Comparison of ENCODE assay signal across 8 mouse cellular contexts in genomic region chr19:45746153-45747020, GRCm38 (mm10). TPM values are rescaled to one million over a fixed set of nuclear protein-coding genes. Genes with fewer than 3 reads are reported as not detected.
DNase-seq lines count a peak whose midpoint lies in the region; ATAC-seq lines count a peak whose summit lies in the region.

No protein-coding gene starts in this region.

- H3K4me1 ChIP-seq in hindbrain, embryonic 10.5 days (replicated peaks) = peaks cover 64% of the 10 kb centered on the region
- H3K4me1 ChIP-seq in hindbrain, embryonic 13.5 days (replicated peaks) = peaks cover 46% of the 10 kb centered on the region

- H3K36me3 ChIP-seq in hindbrain, embryonic 10.5 days = peaks cover 9% of the 10 kb centered on the region
- peaks cover under 1% of the 10 kb centered on the region for H3K36me3 ChIP-seq in hindbrain, embryonic 13.5 days

- ATAC-seq in hindbrain, embryonic 13.5 days (ENCODE audit: low FRiP score) = no peak

- no peak overlapping the region for H3K4me2 ChIP-seq in hindbrain, embryonic 13.5 days

- no peaks in the 10 kb centered on the region for H3K9me3 ChIP-seq in hindbrain, embryonic 10.5 days
- H3K9me3 ChIP-seq in hindbrain, embryonic 13.5 days = no peaks in the 10 kb centered on the region

- peak overlapping the region; percentile 26 for H3K4me3 ChIP-seq in hindbrain, embryonic 10.5 days
- no peak overlapping the region for H3K4me3 ChIP-seq in hindbrain, embryonic 13.5 days

- no peak overlapping the region for H3K9ac ChIP-seq in hindbrain, embryonic 13.5 days

- DNase-seq in hindbrain, embryonic 10.5 days (ENCODE audit: low spot score) = peak; percentile 76
- DNase-seq in cerebellum, adult 8-10 months = peak; percentile 74
- peak; percentile 79 for DNase-seq in gastrocnemius, adult 18-20 months (ENCODE audit: low spot score)
- peak; percentile 79 for DNase-seq in hindlimb bud, embryonic 11.5 days (ENCODE audit: extremely low spot score, low read depth, low spot score)
- peak; percentile 51 for DNase-seq in left cerebral cortex, adult 11 months (ENCODE audit: low spot score)
- peak; percentile 72 for DNase-seq in lung, postnatal 25 days (ENCODE audit: low spot score)
- peak; percentile 57 to 72 for DNase-seq in spleen, adult 18-20 months

- no peak overlapping the region for H3K27ac ChIP-seq in hindbrain, embryonic 10.5 days
- no peak overlapping the region for H3K27ac ChIP-seq in hindbrain, embryonic 13.5 days

- 7% methylated on average over 29 of the region's 29 CpGs for WGBS in hindbrain, embryonic 10.5 days
- WGBS in hindbrain, embryonic 13.5 days = 7% methylated on average over 29 of the region's 29 CpGs

- H3K27me3 ChIP-seq in hindbrain, embryonic 10.5 days (ENCODE audit: insufficient read depth, poor library complexity, severe bottlenecking) = peaks cover 69% of the 10 kb centered on the region
- H3K27me3 ChIP-seq in hindbrain, embryonic 13.5 days = peaks cover 66% of the 10 kb centered on the region

RNA-seq across cellular contexts. Expression of gene Npm3, which starts 3.0 kb away (rescaled TPM):
- polyA plus RNA-seq in hindbrain, embryonic 10.5 days (2016; fragmentation: Nextera tagmentation; extraction: Ambion mirVana) = 9.2 and 10.2 TPM in 2 replicates
- polyA plus RNA-seq in hindbrain, embryonic 13.5 days (2015; fragmentation: Nextera tagmentation; extraction: Ambion mirVana) = 5.3 and 6.5 TPM in 2 replicates
- 10 to 100 TPM; 10.1 to 11.0 TPM for total RNA-seq in gastrocnemius, adult 18-20 months (2021)

RNA-seq across cellular contexts. Expression of gene Fgf8, which starts 3.7 kb away (rescaled TPM):
- polyA plus RNA-seq in hindbrain, embryonic 10.5 days (2016; fragmentation: Nextera tagmentation; extraction: Ambion mirVana) = 3.4 and 10.0 TPM in 2 replicates
- polyA plus RNA-seq in hindbrain, embryonic 13.5 days (2015; fragmentation: Nextera tagmentation; extraction: Ambion mirVana) = 0.44 and 0.95 TPM in 2 replicates
- total RNA-seq in gastrocnemius, adult 18-20 months (2021) = not detected

RNA-seq across cellular contexts. Expression of gene Mgea5, which starts 37.2 kb away (rescaled TPM):
- 60.0 and 60.8 TPM in 2 replicates for polyA plus RNA-seq in hindbrain, embryonic 10.5 days (2016; fragmentation: Nextera tagmentation; extraction: Ambion mirVana)
- polyA plus RNA-seq in hindbrain, embryonic 13.5 days (2015; fragmentation: Nextera tagmentation; extraction: Ambion mirVana) = 86.8 and 88.0 TPM in 2 replicates
- total RNA-seq in gastrocnemius, adult 18-20 months (2021) = 10 to 100 TPM; 32.1 to 39.9 TPM
